Mouse (Mus musculus) heart, adult 2 months (tissue): ENCODE results near the gene Rbfox3. TPM values are rescaled to one million over a fixed set of nuclear protein-coding genes. Genes with fewer than 3 reads are reported as not detected.

ENCODE experiments used
- DNase-seq, 2 experiments: peaks; one replicate each; pipeline ENCODE4 v3.0.0; 2021
- H3K27ac ChIP-seq: fragments of 200-600 bp; 2 replicates; pipeline ENCODE4 v1.8.1; 2022
- H3K27me3 ChIP-seq: fragments of 200-500 bp; 2 replicates; pipeline ENCODE4 v1.6.1; 2012; ENCODE audit warnings: mild to moderate bottlenecking, low read length, inconsistent platforms, mixed read lengths; ENCODE audit not compliant: control insufficient read depth, insufficient read depth
- H3K36me3 ChIP-seq: fragments of 200-500 bp; 2 replicates; pipeline ENCODE4 v1.6.1; 2012; ENCODE audit warnings: low read length, inconsistent platforms; ENCODE audit not compliant: control insufficient read depth, insufficient read depth
- H3K4me1 ChIP-seq: fragments of 200-500 bp; 2 replicates; pipeline ENCODE4 v1.6.1; 2011; ENCODE audit warnings: low read length; ENCODE audit not compliant: control insufficient read depth, insufficient read depth
- H3K4me3 ChIP-seq: fragments of 200-600 bp; 2 replicates; pipeline ENCODE4 v1.8.1; 2022
- H3K79me2 ChIP-seq: fragments of 200-500 bp; replicated peaks from 2 replicates; pipeline ENCODE4 v1.6.1; 2012; ENCODE audit warnings: mild to moderate bottlenecking, inconsistent platforms, low read length, moderate library complexity, mixed read lengths; ENCODE audit not compliant: control insufficient read depth, insufficient read depth
- H3K9ac ChIP-seq: fragments of 200-500 bp; 2 replicates; pipeline ENCODE4 v1.6.1; 2012; ENCODE audit warnings: low read depth, mild to moderate bottlenecking, control low read depth, inconsistent platforms, low read length, mixed read lengths
- CTCF ChIP-seq: fragments of 200-600 bp; IDR thresholded peaks from 2 replicates; pipeline ENCODE4 v1.8.1; 2022; ENCODE audit warnings: antibody characterized with exemption, mild to moderate bottlenecking, moderate library complexity
- EP300 ChIP-seq: fragments of 200-500 bp; IDR thresholded peaks from 2 replicates; pipeline ENCODE4 v1.6.1; 2011; ENCODE audit warnings: low read depth, low read length, control low read depth; ENCODE audit not compliant: insufficient read depth
- POLR2A ChIP-seq: fragments of 200-500 bp; IDR thresholded peaks from 2 replicates; pipeline ENCODE4 v1.6.1; 2011; ENCODE audit warnings: mild to moderate bottlenecking, low read depth, low read length, control low read depth; ENCODE audit not compliant: insufficient read depth
- WGBS: fragments of 180-500 bp; shearing (Covaris S2); methylation state at CpG from one replicate; pipeline ENCODE4 v1.1.7; 2018; 5-methylcytosine and 5-hydroxymethylcytosine counted together
- intact Hi-C: fragments of 180-260 bp; cut with DNase I; formaldehyde crosslinking; loops from one replicate; pipeline ENCODE4 v1.15.1; 2025
- polyA plus RNA-seq: library from polyadenylated mRNA; depleted of rRNA; stranded (reverse); fragments of >200 nt; gene quantifications from 2 replicates; pipeline ENCODE4 v1.2.3, GENCODE M21; 2012
- total RNA-seq, 2 experiments: library from RNA; stranded (reverse); gene quantifications; 2 replicates each; pipeline ENCODE4 v1.2.3; 2021

Rbfox3 gene
- total and polyA plus RNA-seq, 3 experiments, result 0.16 to 0.23 TPM; not detected in 1

GRCm38 (mm10) chr11:118760296-118760988, 151.0 kb downstream of the Rbfox3 start:
- Histone ChIP-seq H3K27me3 (no peaks in the 10 kb centered on the region), H3K9ac (no peak overlapping the region), H3K27ac (no peak overlapping the region), H3K4me1 (no peaks in the 10 kb centered on the region), H3K4me3 (no peak overlapping the region), H3K36me3 (no peaks in the 10 kb centered on the region), H3K79me2 (no peaks in the 10 kb centered on the region)
- TF ChIP-seq CTCF, result no peak
- no peak for TF ChIP-seq EP300
- TF ChIP-seq POLR2A, result no peak
- WGBS, result 80% methylated on average over 12 of the region's 12 CpGs
- intact Hi-C loops, result no loop called here
- no peak for DNase-seq

DNA sequence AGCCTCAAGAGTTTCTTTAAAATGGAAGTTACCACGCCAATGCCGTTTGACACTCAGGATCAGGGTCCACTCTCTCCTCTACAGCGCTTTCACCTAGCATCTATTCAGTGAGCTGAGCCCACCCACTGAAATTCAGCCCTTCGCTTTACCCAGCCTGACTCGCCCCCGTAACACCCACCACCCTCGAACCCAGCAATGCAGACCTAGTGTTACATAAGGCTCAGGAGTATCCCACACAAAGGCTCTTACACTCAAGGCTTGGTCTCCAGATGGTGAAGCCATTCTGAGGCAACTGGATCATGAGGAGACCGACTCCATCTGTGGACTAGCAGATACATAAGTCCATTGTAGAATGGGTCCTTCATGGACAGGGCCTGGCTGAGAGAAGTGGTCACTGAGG, 152.2 kb downstream of the Rbfox3 start:
- intact Hi-C loops, result no loop called here
- no peak for DNase-seq
- WGBS, result 80% methylated on average over 8 of the region's 8 CpGs

GRCm38 (mm10) chr11:118758277-118758990, 153.0 kb downstream of the Rbfox3 start:
- Histone ChIP-seq H3K4me1 (no peaks in the 10 kb centered on the region), H3K27ac (no peak overlapping the region), H3K79me2 (no peaks in the 10 kb centered on the region), H3K27me3 (no peaks in the 10 kb centered on the region), H3K9ac (no peak overlapping the region), H3K36me3 (no peaks in the 10 kb centered on the region), H3K4me3 (no peak overlapping the region)
- intact Hi-C loops, result no loop called here
- WGBS, result 78% methylated on average over 10 of the region's 10 CpGs
- DNase-seq, result no peak
- TF ChIP-seq POLR2A (no peak), EP300 (no peak), CTCF (no peak)

More for the DNA sequence above, 152.2 kb downstream of the Rbfox3 start:
- H3K27ac ChIP-seq, result no peak overlapping the region
- no peaks in the 10 kb centered on the region for H3K79me2 ChIP-seq
- H3K9ac ChIP-seq, result no peak overlapping the region
- H3K27me3 ChIP-seq, result no peaks in the 10 kb centered on the region
- no peaks in the 10 kb centered on the region for H3K36me3 ChIP-seq
- no peak for TF ChIP-seq EP300
- TF ChIP-seq CTCF, result no peak
- no peak for TF ChIP-seq POLR2A
- H3K4me3 ChIP-seq, result no peak overlapping the region
- no peaks in the 10 kb centered on the region for H3K4me1 ChIP-seq

- H3K4me1 ChIP-seq, result no peaks in the 10 kb centered on the region
- intact Hi-C loops, result no loop called here
- H3K9ac ChIP-seq, result no peak overlapping the region
- no peak for DNase-seq
- WGBS, result 68% methylated on average over 1 of the region's 1 CpGs
- H3K27ac ChIP-seq, result no peak overlapping the region
- H3K27me3 ChIP-seq, result no peaks in the 10 kb centered on the region
- TF ChIP-seq POLR2A, result no peak
- no peak for TF ChIP-seq EP300
- TF ChIP-seq CTCF, result no peak
- H3K79me2 ChIP-seq, result no peaks in the 10 kb centered on the region
- no peak overlapping the region for H3K4me3 ChIP-seq
- H3K36me3 ChIP-seq, result no peaks in the 10 kb centered on the region
Observed at GRCm38 (mm10) chr11:118757488-118757887, 153.9 kb downstream of the Rbfox3 start.

- no peak overlapping the region for H3K4me3 ChIP-seq
- H3K9ac ChIP-seq, result no peak overlapping the region
- no peaks in the 10 kb centered on the region for H3K4me1 ChIP-seq
- no peaks in the 10 kb centered on the region for H3K79me2 ChIP-seq
- WGBS, result 78% methylated on average over 17 of the region's 17 CpGs
- H3K36me3 ChIP-seq, result no peaks in the 10 kb centered on the region
- H3K27ac ChIP-seq, result no peak overlapping the region
- no peak for DNase-seq
- H3K27me3 ChIP-seq, result no peaks in the 10 kb centered on the region
- TF ChIP-seq CTCF, result no peak
- no peak for TF ChIP-seq EP300
- no peak for TF ChIP-seq POLR2A
- intact Hi-C loops, result no loop called here
Observed at GRCm38 (mm10) chr11:118755003-118755402, 156.4 kb downstream of the Rbfox3 start.

GRCm38 (mm10) chr11:118754535-118754934, 156.9 kb downstream of the Rbfox3 start:
- no peak overlapping the region for H3K9ac ChIP-seq
- H3K4me3 ChIP-seq, result no peak overlapping the region

More at GRCm38 (mm10) chr11:118754535-118754934, 156.9 kb downstream of the Rbfox3 start:
- no peaks in the 10 kb centered on the region for H3K27me3 ChIP-seq
- TF ChIP-seq CTCF (no peak), POLR2A (no peak), EP300 (no peak)
- no peaks in the 10 kb centered on the region for H3K36me3 ChIP-seq
- no peaks in the 10 kb centered on the region for H3K79me2 ChIP-seq
- H3K27ac ChIP-seq, result no peak overlapping the region
- DNase-seq, result no peak
- H3K4me1 ChIP-seq, result no peaks in the 10 kb centered on the region
- intact Hi-C loops, result no loop called here
- WGBS, result 48% methylated on average over 4 of the region's 4 CpGs
